Mouse (Mus musculus) midbrain, embryonic 16.5 days (tissue): ENCODE data around the gene Ankrd24. TPM values are rescaled to one million over a fixed set of nuclear protein-coding genes. Genes with fewer than 3 reads are reported as not detected.

Source experiments
- ATAC-seq: fragments of 200-750 bp; cut with Nextera tagmentation; 2 replicates; pipeline ENCODE4 v1.8.0; 2017; ENCODE audit warnings: moderate TSS enrichment
- H3K27ac ChIP-seq: fragments of 300-500 bp; sonication (generic); 2 replicates; pipeline ENCODE4 v1.5.1; 2014; ENCODE audit warnings: mild to moderate bottlenecking, low read length, mixed read lengths
- H3K27me3 ChIP-seq: fragments of 300-500 bp; sonication (generic); 2 replicates; pipeline ENCODE4 v1.6.1; 2014; ENCODE audit warnings: low read depth, low read length, mixed read lengths; ENCODE audit not compliant: control insufficient read depth, insufficient read depth
- H3K36me3 ChIP-seq: fragments of 300-500 bp; sonication (generic); 2 replicates; pipeline ENCODE4 v1.6.1; 2014; ENCODE audit warnings: mild to moderate bottlenecking, low read length, moderate library complexity, mixed read lengths; ENCODE audit not compliant: control insufficient read depth, insufficient read depth
- H3K4me1 ChIP-seq: fragments of 300-500 bp; sonication (generic); 2 replicates; pipeline ENCODE4 v1.6.1; 2014; ENCODE audit warnings: mild to moderate bottlenecking, low read length, mixed read lengths; ENCODE audit not compliant: control insufficient read depth, insufficient read depth
- H3K4me2 ChIP-seq: fragments of 300-500 bp; sonication (generic); 2 replicates; pipeline ENCODE4 v1.6.1; 2014; ENCODE audit warnings: mild to moderate bottlenecking, low read length, mixed read lengths
- H3K4me3 ChIP-seq: fragments of 300-500 bp; sonication (generic); 2 replicates; pipeline ENCODE4 v1.5.1; 2014; ENCODE audit warnings: low read depth, mild to moderate bottlenecking, low read length, moderate library complexity, mixed read lengths
- H3K9ac ChIP-seq: fragments of 300-500 bp; sonication (generic); 2 replicates; pipeline ENCODE4 v1.6.1; 2014; ENCODE audit warnings: low read depth, low read length, mixed read lengths
- H3K9me3 ChIP-seq: fragments of 300-500 bp; sonication (generic); replicated peaks from 2 replicates; pipeline ENCODE4 v1.6.1; 2014; ENCODE audit warnings: mild to moderate bottlenecking, low read length, mixed read lengths; ENCODE audit not compliant: control insufficient read depth, poor library complexity, severe bottlenecking
- WGBS: fragments of 180-500 bp; shearing (Covaris S2); extraction: QIAGEN DNeasy Blood & Tissue Kit; methylation state at CpG from one replicate; pipeline ENCODE4 v1.1.7; 2014; 5-methylcytosine and 5-hydroxymethylcytosine counted together
- polyA plus RNA-seq: library from polyadenylated mRNA; unstranded; fragments of >200 nt; fragmentation: Nextera tagmentation; extraction: Ambion mirVana; gene quantifications from 2 replicates; pipeline ENCODE4 v1.2.1, GENCODE M21; 2015

The Ankrd24 gene
- polyA plus RNA-seq, 1 experiment from 2014 or later = 18.4 TPM

- no peak overlapping the region for H3K27ac ChIP-seq
- H3K4me1 ChIP-seq = peaks cover 23% of the 10 kb centered on the region
- H3K27me3 ChIP-seq = peaks cover 30% of the 10 kb centered on the region
- no peak for ATAC-seq
- 46% methylated on average over 5 of the region's 5 CpGs for WGBS
- H3K36me3 ChIP-seq = no peaks in the 10 kb centered on the region
- no peak overlapping the region for H3K4me2 ChIP-seq
- H3K9me3 ChIP-seq = no peaks in the 10 kb centered on the region
- no peak overlapping the region for H3K4me3 ChIP-seq
- no peak overlapping the region for H3K9ac ChIP-seq
Measured at GRCm38 (mm10) chr10:81595599-81595998, 32.7 kb upstream of the Ankrd24 start.

- peaks cover 30% of the 10 kb centered on the region for H3K27me3 ChIP-seq
Measured at GRCm38 (mm10) chr10:81596611-81597010, 31.7 kb upstream of the Ankrd24 start.

GRCm38 (mm10) chr10:81597137-81597950, 31.0 kb upstream of the Ankrd24 start:
- no peaks in the 10 kb centered on the region for H3K36me3 ChIP-seq
- peak overlapping the region; percentile 58; the same call in 1 of the 2 replicates for H3K27ac ChIP-seq
- H3K27me3 ChIP-seq = peaks cover 30% of the 10 kb centered on the region
- H3K4me2 ChIP-seq = peak overlapping the region; percentile 41; the same call in 1 of the 2 replicates
- ATAC-seq = no peak
- H3K4me3 ChIP-seq = no peak overlapping the region
- peak overlapping the region; percentile 50; the same call in 1 of the 2 replicates for H3K9ac ChIP-seq
- 2% methylated on average over 11 of the region's 12 CpGs for WGBS
- H3K9me3 ChIP-seq = no peaks in the 10 kb centered on the region
- H3K4me1 ChIP-seq = peaks cover 33% of the 10 kb centered on the region

More at GRCm38 (mm10) chr10:81596611-81597010, 31.7 kb upstream of the Ankrd24 start:
- Histone ChIP-seq H3K4me3 (no peak overlapping the region), H3K27ac (peak overlapping the region; percentile 47; the same call in 1 of the 2 replicates), H3K36me3 (no peaks in the 10 kb centered on the region), H3K9ac (peak overlapping the region; percentile 50), H3K9me3 (no peaks in the 10 kb centered on the region), H3K4me2 (peak overlapping the region; percentile 41), H3K4me1 (peaks cover 31% of the 10 kb centered on the region)
- under 1% methylated on average over 10 of the region's 10 CpGs for WGBS
- ATAC-seq = no peak

GRCm38 (mm10) chr10:81598342-81598741, 30.0 kb upstream of the Ankrd24 start:
- H3K27ac ChIP-seq = no peak overlapping the region
- H3K36me3 ChIP-seq = no peaks in the 10 kb centered on the region
- H3K4me2 ChIP-seq = no peak overlapping the region
- WGBS = 49% methylated on average over 3 of the region's 3 CpGs
- no peak for ATAC-seq
- peaks cover 39% of the 10 kb centered on the region for H3K4me1 ChIP-seq
- H3K4me3 ChIP-seq = no peak overlapping the region
- no peak overlapping the region for H3K9ac ChIP-seq
- H3K27me3 ChIP-seq = peaks cover 24% of the 10 kb centered on the region
- H3K9me3 ChIP-seq = no peaks in the 10 kb centered on the region

- H3K4me1 ChIP-seq = peaks cover 39% of the 10 kb centered on the region
- no peak for ATAC-seq
- 63% methylated on average over 6 of the region's 6 CpGs for WGBS
- H3K9me3 ChIP-seq = no peaks in the 10 kb centered on the region
- no peak overlapping the region for H3K27ac ChIP-seq
- H3K9ac ChIP-seq = no peak overlapping the region
- no peak overlapping the region for H3K4me2 ChIP-seq
- H3K27me3 ChIP-seq = peaks cover 21% of the 10 kb centered on the region
- no peaks in the 10 kb centered on the region for H3K36me3 ChIP-seq
- H3K4me3 ChIP-seq = no peak overlapping the region
Measured at GRCm38 (mm10) chr10:81598871-81599270, 29.5 kb upstream of the Ankrd24 start.

- H3K36me3 ChIP-seq = no peaks in the 10 kb centered on the region
- no peak overlapping the region for H3K4me3 ChIP-seq
- no peak overlapping the region for H3K9ac ChIP-seq
- WGBS = 86% methylated on average over 5 of the region's 5 CpGs
- no peak for ATAC-seq
- no peaks in the 10 kb centered on the region for H3K9me3 ChIP-seq
- no peak overlapping the region for H3K4me2 ChIP-seq
- peaks cover 39% of the 10 kb centered on the region for H3K4me1 ChIP-seq
- peaks cover 14% of the 10 kb centered on the region for H3K27me3 ChIP-seq
- H3K27ac ChIP-seq = no peak overlapping the region
Measured at GRCm38 (mm10) chr10:81599630-81600029, 28.7 kb upstream of the Ankrd24 start.

- 52% methylated on average over 10 of the region's 10 CpGs for WGBS
- no peak overlapping the region for H3K27ac ChIP-seq
- no peak overlapping the region for H3K9ac ChIP-seq
- no peaks in the 10 kb centered on the region for H3K9me3 ChIP-seq
- no peak for ATAC-seq
- peaks cover 9% of the 10 kb centered on the region; the same call in 1 of the 2 replicates for H3K27me3 ChIP-seq
- H3K4me3 ChIP-seq = no peak overlapping the region
- H3K4me2 ChIP-seq = no peak overlapping the region
- H3K4me1 ChIP-seq = peaks cover 40% of the 10 kb centered on the region
- H3K36me3 ChIP-seq = no peaks in the 10 kb centered on the region
Measured at GRCm38 (mm10) chr10:81600096-81600495, 28.2 kb upstream of the Ankrd24 start.

- H3K9me3 ChIP-seq = no peaks in the 10 kb centered on the region
- peaks cover 7% of the 10 kb centered on the region; the same call in 1 of the 2 replicates for H3K27me3 ChIP-seq
- peak; percentile 69 for ATAC-seq
- peak within 1 kb of the TSS; percentile 72 for H3K4me2 ChIP-seq
- H3K36me3 ChIP-seq = no peaks in the 10 kb centered on the region
- peak within 1 kb of the TSS; percentile 27 for H3K4me3 ChIP-seq
- peaks cover 34% of the 10 kb centered on the region for H3K4me1 ChIP-seq
- no peak within 1 kb of the TSS for H3K27ac ChIP-seq
- WGBS = under 1% methylated on average over 28 of the region's 28 CpGs
- H3K9ac ChIP-seq = peak within 1 kb of the TSS; percentile 38; the same call in 1 of the 2 replicates
Measured at GRCm38 (mm10) chr10:81600738-81601203, 27.6 kb upstream of the Ankrd24 start, which contains the start of gene Tle6. Gene Tle6, minus strand, starts transcription at chr10:81601073.

- no peaks in the 10 kb centered on the region for H3K36me3 ChIP-seq
- H3K4me2 ChIP-seq = peak overlapping the region; percentile 72
- peaks cover 29% of the 10 kb centered on the region for H3K4me1 ChIP-seq
- H3K27me3 ChIP-seq = peaks cover 7% of the 10 kb centered on the region; the same call in 1 of the 2 replicates
- H3K27ac ChIP-seq = no peak overlapping the region
- WGBS = 10% methylated on average over 7 of the region's 7 CpGs
- no peak for ATAC-seq
- no peaks in the 10 kb centered on the region for H3K9me3 ChIP-seq
- H3K9ac ChIP-seq = no peak overlapping the region
- H3K4me3 ChIP-seq = no peak overlapping the region
Measured at GRCm38 (mm10) chr10:81601396-81601905, 26.9 kb upstream of the Ankrd24 start.
